Mouse (Mus musculus): ENCODE data around the gene Acadsb. TPM values are rescaled to one million over a fixed set of nuclear protein-coding genes. Genes with fewer than 3 reads are reported as not detected.

Gene Acadsb
- total RNA-seq, 2 experiments from 2014 or later: 76.4 to 77.9 TPM

- no peak for DNase-seq (ENCODE audit: low spot score in 2 of 2)
Observed at GRCm38 (mm10) chr7:131456714-131457113, 46.3 kb downstream of the Acadsb start.

DNA sequence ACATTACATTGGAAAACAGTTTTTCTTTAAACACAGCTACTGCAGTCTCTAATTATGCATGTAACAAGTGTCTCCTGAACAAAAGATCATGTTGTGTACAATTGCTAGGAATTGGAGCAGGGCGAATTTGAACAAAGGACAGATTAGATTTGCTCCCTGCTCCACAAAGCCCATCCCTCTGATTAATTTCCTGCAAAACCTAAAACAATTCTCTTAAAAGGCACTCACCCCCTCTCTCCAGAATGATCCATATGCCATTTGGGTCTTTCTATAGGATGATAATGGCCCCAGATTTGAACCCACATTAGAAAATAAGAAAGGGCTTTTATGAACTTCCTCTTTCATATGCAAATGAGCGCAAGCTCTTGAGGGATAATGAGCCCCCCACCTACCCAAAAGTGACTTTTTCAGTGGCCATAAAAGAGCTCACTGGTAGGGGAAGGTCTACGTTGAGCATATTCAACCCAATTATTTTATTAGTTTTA, 54.8 kb downstream of the Acadsb start:
- DNase-seq (ENCODE audit: low spot score in 2 of 2): no peak

DNA sequence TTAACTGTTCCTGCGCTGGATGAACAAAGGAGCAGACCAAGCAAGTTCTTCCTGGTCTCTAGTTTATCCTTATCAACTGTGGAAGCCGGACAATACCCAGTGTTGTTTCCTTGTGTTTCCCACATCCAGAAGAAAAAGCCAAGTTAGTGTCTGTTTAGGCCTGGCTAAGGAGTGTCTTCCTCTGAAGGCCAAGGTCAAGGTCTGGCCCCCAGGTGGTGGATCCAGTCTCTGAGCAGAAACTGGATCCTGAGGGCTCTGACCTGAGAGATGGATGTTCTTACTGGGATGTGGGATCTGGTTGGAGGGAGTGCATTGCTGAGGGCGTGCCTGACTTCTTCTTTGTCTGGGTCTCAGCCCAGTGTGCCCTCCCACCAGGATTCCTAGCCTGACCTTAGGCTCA, 55.3 kb downstream of the Acadsb start:
- DNase-seq (ENCODE audit: low spot score in 2 of 2): no peak

DNA sequence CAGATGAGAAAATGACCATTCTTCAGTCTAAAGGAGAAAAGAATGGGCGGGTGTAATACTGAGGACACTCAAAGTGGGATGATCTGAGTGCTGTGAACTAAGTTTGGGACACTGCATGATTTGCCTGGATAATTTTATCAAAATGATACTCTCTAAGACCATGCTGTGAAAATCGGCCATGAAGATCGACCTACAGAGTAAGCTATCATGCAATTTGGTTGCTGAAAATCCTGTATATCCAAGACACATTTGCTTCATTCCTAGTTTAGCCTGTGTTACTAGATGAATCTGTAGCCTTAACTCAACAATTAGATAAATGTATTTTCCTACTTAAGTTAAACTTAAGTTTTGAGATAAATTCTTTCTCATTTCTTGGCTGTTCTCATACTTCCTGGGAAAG, 56.9 kb downstream of the Acadsb start:
- DNase-seq (ENCODE audit: low spot score in 2 of 2): no peak

GRCm38 (mm10) chr7:131469506-131469905, 59.1 kb downstream of the Acadsb start:
- no peak for DNase-seq (ENCODE audit: low spot score in 2 of 2)

DNA sequence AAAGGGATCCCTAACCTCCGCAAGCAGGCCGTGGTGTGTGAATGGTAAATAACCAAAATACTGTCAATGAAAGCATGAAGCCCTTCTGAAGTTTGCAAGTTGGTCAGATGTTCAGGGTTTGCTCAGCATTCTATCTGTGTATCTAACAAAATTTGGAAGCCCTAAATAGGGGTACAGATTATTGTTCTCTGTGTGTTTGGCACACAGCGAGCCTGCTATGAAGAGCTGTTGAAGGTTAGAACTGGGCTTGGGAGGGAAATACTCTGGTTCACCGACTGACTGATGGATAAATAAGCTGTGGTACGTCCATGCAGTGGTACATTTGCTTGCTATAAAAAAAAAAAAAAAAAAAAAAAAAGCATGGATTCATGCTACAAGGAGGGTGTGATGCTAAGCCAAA, 61.1 kb downstream of the Acadsb start:
- no peak for DNase-seq (ENCODE audit: low spot score in 2 of 2)

DNA sequence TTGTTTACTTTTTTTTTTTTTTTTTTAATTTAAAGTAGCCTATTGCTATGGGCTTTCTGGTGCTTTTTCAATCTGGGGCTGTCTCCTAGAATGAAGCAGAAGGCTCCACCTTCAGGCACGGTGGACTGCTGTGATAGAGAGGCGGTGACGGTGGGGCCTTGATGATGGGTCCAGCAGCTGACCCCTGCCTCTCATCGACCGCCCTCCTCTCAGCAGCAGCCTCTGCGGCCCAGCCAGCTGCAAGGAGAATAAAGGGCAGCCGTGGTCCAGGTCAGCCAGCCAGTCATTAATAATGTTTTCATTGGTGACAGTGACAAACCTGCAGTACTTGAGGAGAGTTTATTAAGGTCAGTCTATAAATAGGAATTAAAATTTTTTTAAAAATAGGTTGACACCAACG, 66.7 kb downstream of the Acadsb start:
- DNase-seq (ENCODE audit: low spot score in 2 of 2): no peak

GRCm38 (mm10) chr7:131478403-131478802, 68.0 kb downstream of the Acadsb start:
- no peak for DNase-seq (ENCODE audit: low spot score in 2 of 2)

Other genes with a start within 250 kb of the Acadsb start
- not detected for gene 5430419D17Rik, start 236.2 kb upstream of the Acadsb start, total RNA-seq (2021)
- not detected for gene Cuzd1, start 88.3 kb upstream of the Acadsb start, total RNA-seq (2021)
- gene Fam24b, start 81.1 kb upstream of the Acadsb start, total RNA-seq (2021): not detected
- not detected for gene Fam24a, start 76.7 kb upstream of the Acadsb start, total RNA-seq (2021)
- 10 to 100 TPM; 13.7 to 19.7 TPM for gene 2310057M21Rik, start 47.8 kb upstream of the Acadsb start, total RNA-seq (2021)
- 10 to 100 TPM; 28.5 to 34.0 TPM for gene Pstk, start 39.5 kb upstream of the Acadsb start, total RNA-seq (2021)
- gene Ikzf5, start 80 bp upstream of the Acadsb start, total RNA-seq (2021): 10 to 100 TPM; 27.0 to 32.2 TPM
- not detected for gene Hmx3, start 132.3 kb downstream of the Acadsb start, total RNA-seq (2021)
- gene Hmx2, start 138.2 kb downstream of the Acadsb start, total RNA-seq (2021): not detected
- 10 to 100 TPM; 46.6 to 54.8 TPM for gene Bub3, start 149.6 kb downstream of the Acadsb start, total RNA-seq (2021)

Measured in gastrocnemius, postnatal 4 days (tissue).